Mouse (Mus musculus) heart, embryonic 14.5 days (tissue): ENCODE measurements around the gene Pim1. TPM values are rescaled to one million over a fixed set of nuclear protein-coding genes. Genes with fewer than 3 reads are reported as not detected.

ENCODE experiments used
- ATAC-seq: fragments of 200-750 bp; cut with Nextera tagmentation; 2 replicates; pipeline ENCODE4 v1.8.0; 2017; ENCODE audit warnings: low read depth, moderate TSS enrichment; ENCODE audit not compliant: insufficient number of reproducible peaks, insufficient read depth, low FRiP score
- H3K27ac ChIP-seq, 2 experiments: fragments of 200-500 bp in 1 of 2; fragments of 300-500 bp in 1 of 2; sonication (generic) in 1 of 2; replicated peaks in 1 of 2; 2 replicates each; pipeline ENCODE4 v1.5.1; 2012 to 2014; ENCODE audit warnings: low read depth in 2 of 2, low read length in 2 of 2, control low read depth in 1 of 2, mild to moderate bottlenecking in 1 of 2, mixed read lengths in 1 of 2; ENCODE audit not compliant: control insufficient read depth in 1 of 2, insufficient read depth in 1 of 2
- H3K27me3 ChIP-seq: fragments of 300-500 bp; sonication (generic); 2 replicates; pipeline ENCODE4 v1.6.1; 2014; ENCODE audit warnings: mild to moderate bottlenecking, low read length, control low read depth; ENCODE audit not compliant: control insufficient read depth, insufficient read depth
- H3K36me3 ChIP-seq: fragments of 300-500 bp; sonication (generic); 2 replicates; pipeline ENCODE4 v1.6.1; 2014; ENCODE audit warnings: mild to moderate bottlenecking, control low read depth, low read length, mixed read lengths; ENCODE audit not compliant: control insufficient read depth, insufficient read depth
- H3K4me1 ChIP-seq, 2 experiments: fragments of 200-500 bp in 1 of 2; fragments of 300-500 bp in 1 of 2; sonication (generic) in 1 of 2; 2 replicates each; pipeline ENCODE4 v1.6.1; 2012 to 2014; ENCODE audit warnings: low read length in 2 of 2, control low read depth in 1 of 2, mixed read lengths in 1 of 2; ENCODE audit not compliant: control insufficient read depth in 2 of 2, insufficient read depth in 2 of 2
- H3K4me2 ChIP-seq: fragments of 300-500 bp; sonication (generic); 2 replicates; pipeline ENCODE4 v1.6.1; 2014; ENCODE audit warnings: mild to moderate bottlenecking, low read length
- H3K4me3 ChIP-seq, 2 experiments: fragments of 200-500 bp in 1 of 2; fragments of 300-500 bp in 1 of 2; sonication (generic) in 1 of 2; 2 replicates each; pipeline ENCODE4 v1.5.1; 2012 to 2014; ENCODE audit warnings: low read length in 2 of 2, mild to moderate bottlenecking in 2 of 2, control low read depth in 1 of 2, low read depth in 1 of 2, moderate library complexity in 1 of 2; ENCODE audit not compliant: control insufficient read depth in 1 of 2, insufficient read depth in 1 of 2
- H3K9ac ChIP-seq: fragments of 300-500 bp; sonication (generic); 2 replicates; pipeline ENCODE4 v1.6.1; 2014; ENCODE audit warnings: mild to moderate bottlenecking, low read length
- H3K9me3 ChIP-seq: fragments of 300-500 bp; sonication (generic); 2 replicates; pipeline ENCODE4 v1.6.1; 2016; ENCODE audit warnings: low read length, control low read depth; ENCODE audit not compliant: control insufficient read depth
- WGBS: fragments of 180-500 bp; shearing (Covaris S2); extraction: QIAGEN DNeasy Blood & Tissue Kit; methylation state at CpG from one replicate; pipeline ENCODE4 v1.1.7; 2014; 5-methylcytosine and 5-hydroxymethylcytosine counted together
- polyA plus RNA-seq: library from polyadenylated mRNA; unstranded; fragments of >200 nt; fragmentation: Nextera tagmentation; extraction: Ambion mirVana; gene quantifications from 2 replicates; pipeline ENCODE4 v1.2.1, GENCODE M21; 2014

Gene Pim1
- polyA plus RNA-seq, 1 experiment from 2014 or later: 16.5 TPM

- peaks cover 18% of the 10 kb centered on the region for H3K36me3 ChIP-seq
- peak; percentile 91 for ATAC-seq
- H3K4me1 ChIP-seq: peaks cover 2 to 16% of the 10 kb centered on the region in 2 experiments
- 1% methylated on average over 40 of the region's 68 CpGs for WGBS
- H3K27ac ChIP-seq: peak overlapping the region; percentile 89
- H3K9me3 ChIP-seq: no peaks in the 10 kb centered on the region
- H3K27me3 ChIP-seq: no peaks in the 10 kb centered on the region
- H3K9ac ChIP-seq: peak overlapping the region; percentile 77
- peak overlapping the region; percentile 89 for H3K4me2 ChIP-seq
- peak overlapping the region; percentile 67 to 80 for H3K4me3 ChIP-seq
These were observed 411 bp upstream of the Pim1 start for GRCm38 (mm10) chr17:29489971-29490712.

GRCm38 (mm10) chr17:29491591-29492268 is 1.2 kb downstream of the Pim1 start:
- Histone ChIP-seq H3K27me3 (no peaks in the 10 kb centered on the region), H3K4me3 (peak overlapping the region; percentile 67 to 84), H3K27ac (peak overlapping the region; percentile 58 to 89), H3K4me1 (peaks cover 2 to 16% of the 10 kb centered on the region in 2 experiments), H3K9me3 (no peaks in the 10 kb centered on the region), H3K4me2 (peak overlapping the region; percentile 68), H3K9ac (peak overlapping the region; percentile 91), H3K36me3 (peaks cover 23% of the 10 kb centered on the region)
- WGBS: under 1% methylated on average over 48 of the region's 48 CpGs
- ATAC-seq: no peak

- H3K4me1 ChIP-seq: peaks cover 2 to 16% of the 10 kb centered on the region in 2 experiments
- peak overlapping the region; percentile 67 to 84 for H3K4me3 ChIP-seq
- H3K9ac ChIP-seq: peak overlapping the region; percentile 91
- WGBS: 3% methylated on average over 21 of the region's 22 CpGs
- H3K27ac ChIP-seq: peak overlapping the region; percentile 58 to 89
- H3K9me3 ChIP-seq: no peaks in the 10 kb centered on the region
- no peak for ATAC-seq
- no peaks in the 10 kb centered on the region for H3K27me3 ChIP-seq
- H3K36me3 ChIP-seq: peaks cover 23% of the 10 kb centered on the region
- H3K4me2 ChIP-seq: peak overlapping the region; percentile 68
These were observed 2.0 kb downstream of the Pim1 start for GRCm38 (mm10) chr17:29492269-29493191.

GRCm38 (mm10) chr17:29493461-29493980 is 3.0 kb downstream of the Pim1 start:
- H3K4me1 ChIP-seq: peaks cover 1 to 14% of the 10 kb centered on the region in 2 experiments
- H3K9ac ChIP-seq: peak overlapping the region; percentile 12; the same call in 1 of the 2 replicates
- no peaks in the 10 kb centered on the region for H3K27me3 ChIP-seq
- no peaks in the 10 kb centered on the region for H3K9me3 ChIP-seq
- no peak overlapping the region for H3K27ac ChIP-seq
- WGBS: 78% methylated on average over 11 of the region's 11 CpGs
- H3K4me3 ChIP-seq: peak overlapping the region in 1 of 2 experiments; percentile 67; a peak in 2 of 4 replicates
- peak overlapping the region; percentile 68 for H3K4me2 ChIP-seq
- no peak for ATAC-seq
- peaks cover 23% of the 10 kb centered on the region for H3K36me3 ChIP-seq

- Histone ChIP-seq H3K9me3 (no peaks in the 10 kb centered on the region), H3K4me1 (peaks cover 0 to 8% of the 10 kb centered on the region in 2 experiments; a peak in 3 of 4 replicates), H3K4me2 (0 out of 2 replicates have a peak overlapping the region, but pooled peaks have one; percentile 2), H3K27me3 (no peaks in the 10 kb centered on the region), H3K4me3 (peak overlapping the region in 1 of 2 experiments; percentile 3; a peak in 1 of 4 replicates), H3K27ac (no peak overlapping the region), H3K36me3 (peaks cover 23% of the 10 kb centered on the region), H3K9ac (no peak overlapping the region)
- 78% methylated on average over 10 of the region's 10 CpGs for WGBS
- no peak for ATAC-seq
These were observed 3.6 kb downstream of the Pim1 start for GRCm38 (mm10) chr17:29494062-29494731.

- Histone ChIP-seq H3K36me3 (peaks cover 23% of the 10 kb centered on the region), H3K4me2 (0 out of 2 replicates have a peak overlapping the region, but pooled peaks have one; percentile 2), H3K4me3 (no peak overlapping the region), H3K27ac (no peak overlapping the region), H3K27me3 (no peaks in the 10 kb centered on the region), H3K9me3 (no peaks in the 10 kb centered on the region), H3K4me1 (peaks cover 0 to 8% of the 10 kb centered on the region in 2 experiments; a peak in 2 of 4 replicates), H3K9ac (no peak overlapping the region)
- no peak for ATAC-seq
- WGBS: 74% methylated on average over 7 of the region's 8 CpGs
These were observed 4.2 kb downstream of the Pim1 start for GRCm38 (mm10) chr17:29494732-29495076.
